Mouse (Mus musculus) heart, postnatal 0 days (tissue): ENCODE measurements around the gene Olfr981.

Source experiments
- CTCF ChIP-seq: IDR thresholded peaks from 2 replicates; pipeline ENCODE4 v1.5.1; 2016; ENCODE audit warnings: antibody characterized with exemption, control low read depth, low read depth
- EP300 ChIP-seq: IDR thresholded peaks from 2 replicates; pipeline ENCODE4 v1.6.1; 2016; ENCODE audit warnings: antibody characterized with exemption, low read depth

DNA sequence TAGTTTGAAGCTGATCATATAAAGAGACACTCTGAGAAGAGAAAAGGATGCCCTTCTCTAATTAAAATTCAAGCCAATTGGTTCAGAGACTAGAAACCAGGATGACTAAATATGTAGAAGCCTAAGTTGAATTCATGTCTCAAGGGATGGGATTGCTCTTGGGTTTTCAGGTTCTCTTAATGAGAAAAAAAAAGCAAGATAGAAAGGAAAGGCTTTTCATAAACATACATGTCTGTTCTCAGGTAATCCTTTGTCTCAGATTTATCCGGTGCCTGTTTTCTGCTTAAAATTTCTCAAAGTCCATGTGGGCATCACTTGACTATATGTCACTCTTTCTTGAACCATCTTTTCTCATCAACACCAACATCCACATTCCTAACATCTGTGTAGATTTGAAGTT is 17.9 kb upstream of the Olfr981 start, which contains the start of gene Olfr979:
- no peak for TF ChIP-seq CTCF
- no peak for TF ChIP-seq EP300
